Mouse (Mus musculus): ENCODE measurements around the gene Usp48. TPM values are rescaled to one million over a fixed set of nuclear protein-coding genes. Genes with fewer than 3 reads are reported as not detected.
"Not testable (repeated sequence)": the region's sequence is repeated elsewhere in the genome, so short reads cannot be mapped to it uniquely, and the experiment has no call there.

Gene Usp48
- polyA plus RNA-seq, 1 experiment from 2014 or later, result 67.2 TPM

GRCm38 (mm10) chr4:137589095-137589494 lies 4.5 kb upstream of the Usp48 start:
- H3K27me3 ChIP-seq; H3K4me2 ChIP-seq; H3K4me3 ChIP-seq; ATAC-seq (ENCODE audit: insufficient number of reproducible peaks, low FRiP score, low TSS enrichment, low read depth); H3K27ac ChIP-seq; H3K4me1 ChIP-seq; H3K36me3 ChIP-seq; H3K9ac ChIP-seq; H3K9me3 ChIP-seq: not testable (repeated sequence)
- 69% methylated on average over 2 of the region's 3 CpGs for WGBS

- Histone ChIP-seq H3K36me3 (no peaks in the 10 kb centered on the region), H3K4me3 (no peak overlapping the region), H3K9me3 (no peaks in the 10 kb centered on the region), H3K4me1 (0 out of 2 replicates have a peak, but pooled peaks cover 2% of the 10 kb centered on the region), H3K27me3 (no peaks in the 10 kb centered on the region), H3K9ac (no peak overlapping the region), H3K27ac (no peak overlapping the region), H3K4me2 (no peak overlapping the region)
- WGBS, result 83% methylated on average over 3 of the region's 3 CpGs
- ATAC-seq (ENCODE audit: insufficient number of reproducible peaks, low FRiP score, low TSS enrichment, low read depth), result no peak
These were observed 4.0 kb upstream of the Usp48 start for GRCm38 (mm10) chr4:137589586-137589985.

GRCm38 (mm10) chr4:137590961-137591360 lies 2.6 kb upstream of the Usp48 start:
- Histone ChIP-seq H3K9me3 (no peaks in the 10 kb centered on the region), H3K27ac (no peak overlapping the region), H3K36me3 (no peaks in the 10 kb centered on the region), H3K4me3 (no peak overlapping the region), H3K4me1 (peaks cover 12% of the 10 kb centered on the region), H3K4me2 (no peak overlapping the region), H3K9ac (no peak overlapping the region), H3K27me3 (no peaks in the 10 kb centered on the region)
- 89% methylated on average over 4 of the region's 4 CpGs for WGBS
- no peak for ATAC-seq (ENCODE audit: insufficient number of reproducible peaks, low FRiP score, low TSS enrichment, low read depth)

GRCm38 (mm10) chr4:137594496-137595270 lies 1.1 kb downstream of the Usp48 start:
- H3K27me3 ChIP-seq, result no peaks in the 10 kb centered on the region
- H3K9ac ChIP-seq, result peak overlapping the region; percentile 89
- H3K9me3 ChIP-seq, result no peaks in the 10 kb centered on the region
- peak overlapping the region; percentile 96 for H3K4me3 ChIP-seq
- WGBS, result 2% methylated on average over 40 of the region's 40 CpGs
- H3K36me3 ChIP-seq, result no peaks in the 10 kb centered on the region
- H3K4me1 ChIP-seq, result peaks cover 42% of the 10 kb centered on the region
- peak overlapping the region; percentile 69 for H3K4me2 ChIP-seq
- ATAC-seq (ENCODE audit: insufficient number of reproducible peaks, low FRiP score, low TSS enrichment, low read depth), result no peak
- H3K27ac ChIP-seq, result peak overlapping the region; percentile 100

- Histone ChIP-seq H3K9ac (no peak overlapping the region), H3K27me3 (no peaks in the 10 kb centered on the region), H3K4me3 (no peak overlapping the region), H3K9me3 (no peaks in the 10 kb centered on the region), H3K27ac (no peak overlapping the region), H3K4me1 (peaks cover 45% of the 10 kb centered on the region), H3K36me3 (no peaks in the 10 kb centered on the region), H3K4me2 (no peak overlapping the region)
- WGBS, result 92% methylated on average over 4 of the region's 4 CpGs
- ATAC-seq (ENCODE audit: insufficient number of reproducible peaks, low FRiP score, low TSS enrichment, low read depth), result no peak
These were observed 3.6 kb downstream of the Usp48 start for GRCm38 (mm10) chr4:137597098-137597630.

GRCm38 (mm10) chr4:137598577-137598976 lies 5.0 kb downstream of the Usp48 start:
- Histone ChIP-seq H3K4me2 (no peak overlapping the region), H3K4me1 (peaks cover 47% of the 10 kb centered on the region), H3K27me3 (no peaks in the 10 kb centered on the region), H3K9ac (no peak overlapping the region), H3K4me3 (no peak overlapping the region), H3K9me3 (no peaks in the 10 kb centered on the region), H3K36me3 (no peaks in the 10 kb centered on the region), H3K27ac (no peak overlapping the region)
- 82% methylated on average over 5 of the region's 5 CpGs for WGBS
- ATAC-seq (ENCODE audit: insufficient number of reproducible peaks, low FRiP score, low TSS enrichment, low read depth), result no peak

- Histone ChIP-seq H3K27ac (no peak overlapping the region), H3K4me1 (peaks cover 16% of the 10 kb centered on the region), H3K36me3 (peaks cover 42% of the 10 kb centered on the region), H3K9ac (no peak overlapping the region), H3K4me3 (no peak overlapping the region), H3K9me3 (no peaks in the 10 kb centered on the region), H3K4me2 (no peak overlapping the region), H3K27me3 (no peaks in the 10 kb centered on the region)
- WGBS, result 84% methylated on average over 11 of the region's 11 CpGs
- ATAC-seq (ENCODE audit: insufficient number of reproducible peaks, low FRiP score, low TSS enrichment, low read depth), result no peak
These were observed 10.1 kb downstream of the Usp48 start for GRCm38 (mm10) chr4:137603449-137604171.

GRCm38 (mm10) chr4:137607023-137607422 lies 13.5 kb downstream of the Usp48 start:
- Histone ChIP-seq H3K9me3 (no peaks in the 10 kb centered on the region), H3K4me3 (no peak overlapping the region), H3K27me3 (no peaks in the 10 kb centered on the region), H3K4me2 (no peak overlapping the region), H3K9ac (no peak overlapping the region), H3K36me3 (peaks cover 76% of the 10 kb centered on the region), H3K4me1 (peaks cover 2% of the 10 kb centered on the region; the same call in 1 of the 2 replicates), H3K27ac (no peak overlapping the region)
- WGBS, result 99% methylated on average over 2 of the region's 2 CpGs
- no peak for ATAC-seq (ENCODE audit: insufficient number of reproducible peaks, low FRiP score, low TSS enrichment, low read depth)

GRCm38 (mm10) chr4:137609281-137609680 lies 15.7 kb downstream of the Usp48 start:
- H3K4me3 ChIP-seq, result no peak overlapping the region
- no peaks in the 10 kb centered on the region for H3K9me3 ChIP-seq
- 81% methylated on average over 7 of the region's 7 CpGs for WGBS
- no peaks in the 10 kb centered on the region for H3K4me1 ChIP-seq
- H3K4me2 ChIP-seq, result no peak overlapping the region
- peaks cover 98% of the 10 kb centered on the region for H3K36me3 ChIP-seq
- ATAC-seq (ENCODE audit: insufficient number of reproducible peaks, low FRiP score, low TSS enrichment, low read depth), result no peak
- H3K27ac ChIP-seq, result no peak overlapping the region
- H3K9ac ChIP-seq, result no peak overlapping the region
- no peaks in the 10 kb centered on the region for H3K27me3 ChIP-seq

- no peaks in the 10 kb centered on the region for H3K9me3 ChIP-seq
- H3K4me1 ChIP-seq, result no peaks in the 10 kb centered on the region
- H3K9ac ChIP-seq, result no peak overlapping the region
- no peak overlapping the region for H3K4me2 ChIP-seq
- no peak overlapping the region for H3K27ac ChIP-seq
- ATAC-seq (ENCODE audit: insufficient number of reproducible peaks, low FRiP score, low TSS enrichment, low read depth), result no peak
- peaks cover 98% of the 10 kb centered on the region for H3K36me3 ChIP-seq
- H3K4me3 ChIP-seq, result no peak overlapping the region
- 79% methylated on average over 7 of the region's 7 CpGs for WGBS
- H3K27me3 ChIP-seq, result no peaks in the 10 kb centered on the region
These were observed 16.1 kb downstream of the Usp48 start for GRCm38 (mm10) chr4:137609702-137610101.

GRCm38 (mm10) chr4:137610256-137610655 lies 16.7 kb downstream of the Usp48 start:
- Histone ChIP-seq H3K36me3 (peaks cover 96% of the 10 kb centered on the region), H3K9ac (no peak overlapping the region), H3K4me1 (no peaks in the 10 kb centered on the region), H3K4me2 (no peak overlapping the region), H3K9me3 (no peaks in the 10 kb centered on the region), H3K4me3 (no peak overlapping the region), H3K27ac (no peak overlapping the region), H3K27me3 (no peaks in the 10 kb centered on the region)
- ATAC-seq (ENCODE audit: insufficient number of reproducible peaks, low FRiP score, low TSS enrichment, low read depth), result no peak
- WGBS, result 74% methylated on average over 15 of the region's 15 CpGs

GRCm38 (mm10) chr4:137622847-137623246 lies 29.3 kb downstream of the Usp48 start:
- WGBS, result 95% methylated on average over 8 of the region's 8 CpGs
- no peak overlapping the region for H3K4me3 ChIP-seq
- H3K36me3 ChIP-seq, result peaks cover 89% of the 10 kb centered on the region

More at GRCm38 (mm10) chr4:137622847-137623246, 29.3 kb downstream of the Usp48 start:
- Histone ChIP-seq H3K4me2 (no peak overlapping the region), H3K27me3 (no peaks in the 10 kb centered on the region), H3K4me1 (no peaks in the 10 kb centered on the region), H3K9me3 (no peaks in the 10 kb centered on the region), H3K9ac (no peak overlapping the region), H3K27ac (no peak overlapping the region)
- no peak for ATAC-seq (ENCODE audit: insufficient number of reproducible peaks, low FRiP score, low TSS enrichment, low read depth)

Data from limb, embryonic 15.5 days (tissue).